8 mouse cellular contexts compared by ENCODE assay signal in the genomic region with DNA sequence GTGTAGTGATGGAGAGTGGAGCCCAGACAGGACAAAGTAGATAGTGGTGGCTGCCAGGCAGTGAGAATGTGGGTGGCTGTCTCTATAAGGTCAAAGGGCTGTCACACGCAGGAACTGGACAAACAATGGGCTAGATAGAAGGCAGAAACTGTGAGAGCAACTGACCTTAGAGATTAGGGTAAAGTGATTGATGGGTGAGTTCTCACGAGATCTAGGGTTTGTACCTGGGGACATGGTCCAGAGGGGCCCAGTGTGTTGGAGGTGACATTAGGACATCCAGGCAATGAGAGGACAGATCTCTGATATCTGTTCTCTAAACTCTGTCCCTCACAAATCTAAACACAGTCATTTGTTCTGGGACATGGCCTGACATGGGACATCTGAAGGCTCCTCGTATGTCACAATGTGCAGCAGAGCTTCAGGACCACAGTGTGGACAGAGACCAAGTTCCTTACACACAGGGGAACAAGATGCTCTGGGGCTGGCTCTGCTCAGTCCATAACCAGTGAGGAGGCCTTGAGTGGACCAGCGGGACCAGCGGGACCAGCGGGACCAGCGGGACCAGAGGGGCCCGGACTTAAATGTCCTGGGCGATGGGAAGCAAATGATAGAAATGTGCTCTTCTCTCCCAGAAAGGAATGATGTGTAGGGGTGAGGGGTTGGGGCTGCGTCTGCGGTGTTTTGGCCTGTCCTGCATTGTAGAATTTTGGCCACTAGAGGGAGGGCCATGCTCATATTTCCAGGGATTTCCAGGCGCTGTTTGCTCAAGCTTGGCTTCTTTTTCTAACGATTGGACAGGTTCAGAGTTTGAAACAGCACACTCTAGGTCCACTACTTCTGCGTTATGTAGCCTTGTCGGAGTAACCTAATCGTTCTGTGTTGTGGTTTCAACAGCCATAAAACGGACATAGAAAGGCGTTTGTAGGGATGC. TPM values are rescaled to one million over a fixed set of nuclear protein-coding genes. Genes with fewer than 3 reads are reported as not detected.
DNase-seq lines count a peak whose midpoint lies in the region; ATAC-seq and TF ChIP-seq lines count a peak whose summit lies in the region.

No protein-coding gene starts in this region.

- no peaks in the 10 kb centered on the region for H3K36me3 ChIP-seq in kidney, embryonic 15.5 days
- H3K36me3 ChIP-seq in liver, embryonic 14.5 days (replicated peaks; ENCODE audit: control insufficient read depth, insufficient read depth, low read depth) = no peaks in the 10 kb centered on the region
- H3K36me3 ChIP-seq in stomach, embryonic 15.5 days = no peaks in the 10 kb centered on the region

- no peak overlapping the region for H3K4me2 ChIP-seq in kidney, embryonic 15.5 days
- no peak overlapping the region for H3K4me2 ChIP-seq in liver, embryonic 14.5 days (ENCODE audit: low read depth)
- H3K4me2 ChIP-seq in stomach, embryonic 15.5 days = no peak overlapping the region

- peak; percentile 36 to 43 for DNase-seq in urinary bladder, adult 18-20 months (ENCODE audit: low spot score in 2 of 2)
- DNase-seq in urinary bladder, postnatal 10 days (ENCODE audit: low spot score) = no peak
- peak; percentile 87 for DNase-seq in cerebellum, postnatal 14 days
- DNase-seq in gastrocnemius, postnatal 14 days = peak; percentile 50
- peak in 1 of 3 experiments; percentile 29 for DNase-seq in liver, embryonic 14.5 days (ENCODE audit: low read depth in 3 of 3, low spot score in 3 of 3)
- peak; percentile 75 for DNase-seq in neural tube, embryonic 10.5 days (ENCODE audit: extremely low spot score, low spot score)

- no peak for TF ChIP-seq EP300 in liver, embryonic 14.5 days (IDR thresholded peaks at IDR 0.05; ENCODE audit: low read depth)

- intact Hi-C loops in gastrocnemius, postnatal 14 days (cut with DNase I; ENCODE audit: low total_unique reads) = loop anchor here (10.0 kb wide), 1 partner anchor 114 kb away; a partner anchor contains a TSS

- peaks cover 8% of the 10 kb centered on the region; the same call in 1 of the 2 replicates for H3K27me3 ChIP-seq in kidney, embryonic 15.5 days
- H3K27me3 ChIP-seq in liver, embryonic 14.5 days (ENCODE audit: control insufficient read depth, insufficient read depth, low read length) = no peaks in the 10 kb centered on the region
- no peaks in the 10 kb centered on the region for H3K27me3 ChIP-seq in stomach, embryonic 15.5 days (replicated peaks)

- TF ChIP-seq CTCF in liver, embryonic 14.5 days (IDR thresholded peaks at IDR 0.05; ENCODE audit: low read depth) = peak; percentile 88

- ATAC-seq in kidney, embryonic 15.5 days (replicated peaks; ENCODE audit: low FRiP score) = peak; percentile 38; the same call in 1 of the 2 replicates
- 0 out of 2 replicates have a peak, but pooled peaks have one; percentile 25 for ATAC-seq in liver, embryonic 14.5 days (ENCODE audit: insufficient read depth)
- ATAC-seq in stomach, embryonic 15.5 days (ENCODE audit: insufficient read depth, low FRiP score, low read depth) = peak; percentile 15; the same call in 1 of the 2 replicates

- no peaks in the 10 kb centered on the region for H3K4me1 ChIP-seq in kidney, embryonic 15.5 days
- peaks cover 10 to 15% of the 10 kb centered on the region in 2 experiments for H3K4me1 ChIP-seq in liver, embryonic 14.5 days (replicated peaks; ENCODE audit: control insufficient read depth in 2 of 2, insufficient read depth in 2 of 2, low read length in 1 of 2)
- no peaks in the 10 kb centered on the region for H3K4me1 ChIP-seq in stomach, embryonic 15.5 days

- no peak overlapping the region for H3K4me3 ChIP-seq in kidney, embryonic 15.5 days (replicated peaks)
- H3K4me3 ChIP-seq in liver, embryonic 14.5 days (ENCODE audit: insufficient read depth in 1 of 2, low read depth in 2 of 2, low read length in 2 of 2) = no peak overlapping the region
- H3K4me3 ChIP-seq in stomach, embryonic 15.5 days (replicated peaks) = no peak overlapping the region

- 11% methylated on average over 18 of the region's 18 CpGs for WGBS in kidney, embryonic 15.5 days
- WGBS in liver, embryonic 14.5 days (ENCODE audit: insufficient replicate concordance) = 7% methylated on average over 18 of the region's 18 CpGs
- WGBS in stomach, embryonic 15.5 days = 9% methylated on average over 18 of the region's 18 CpGs

- no peaks in the 10 kb centered on the region for H3K9me3 ChIP-seq in kidney, embryonic 15.5 days (replicated peaks)
- no peaks in the 10 kb centered on the region for H3K9me3 ChIP-seq in liver, embryonic 14.5 days (ENCODE audit: control insufficient read depth, low read length)
- no peaks in the 10 kb centered on the region for H3K9me3 ChIP-seq in stomach, embryonic 15.5 days

- H3K27ac ChIP-seq in kidney, embryonic 15.5 days = no peak overlapping the region
- H3K27ac ChIP-seq in liver, embryonic 14.5 days = no peak overlapping the region
- H3K27ac ChIP-seq in stomach, embryonic 15.5 days = no peak overlapping the region

- no peak overlapping the region for H3K9ac ChIP-seq in kidney, embryonic 15.5 days
- no peak overlapping the region for H3K9ac ChIP-seq in liver, embryonic 14.5 days (replicated peaks)
- no peak overlapping the region for H3K9ac ChIP-seq in stomach, embryonic 15.5 days

RNA-seq across cellular contexts. Expression of a gene that starts 11.9 kb away (rescaled TPM):
- 10 to 100 TPM; 22.4 to 35.2 TPM for total RNA-seq in gastrocnemius, postnatal 14 days (2021)
- 31.5 and 33.1 TPM in 2 replicates for polyA plus RNA-seq in kidney, embryonic 15.5 days (2015; fragmentation: Nextera tagmentation; extraction: Ambion mirVana)
- 0.86 and 1.4 TPM in 2 replicates for polyA plus RNA-seq in liver, embryonic 14.5 days (2012; rRNA removed)
- polyA plus RNA-seq in liver, embryonic 14.5 days (2014; fragmentation: Nextera tagmentation; extraction: Ambion mirVana) = 0.87 and 0.90 TPM in 2 replicates
- 19.1 and 21.5 TPM in 2 replicates for polyA plus RNA-seq in stomach, embryonic 15.5 days (2015; fragmentation: Nextera tagmentation; extraction: Ambion mirVana)
